Mouse (Mus musculus): Measurements from ENCODE around the gene Anxa7.

Gene Anxa7

DNA sequence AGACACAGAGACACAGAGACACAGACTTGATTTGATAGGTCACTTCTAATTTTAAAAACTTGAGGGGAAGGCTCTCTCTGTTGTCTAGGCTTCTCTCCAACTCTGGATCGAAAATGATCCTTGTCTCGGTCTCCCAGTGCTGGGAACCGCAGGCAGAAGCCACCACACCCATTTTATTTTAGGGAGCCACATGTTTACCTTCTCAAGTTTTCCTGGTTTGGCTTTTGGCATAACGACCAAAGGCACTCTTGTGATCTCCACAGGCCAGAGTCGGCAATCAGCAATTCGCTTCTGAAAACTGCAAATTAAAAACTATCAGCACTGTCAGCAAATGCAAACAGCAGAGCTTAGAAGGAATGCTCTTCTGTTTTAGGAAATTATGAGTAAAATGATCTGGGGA is 48.2 kb downstream of the Anxa7 start:
- DNase-seq = no peak

DNA sequence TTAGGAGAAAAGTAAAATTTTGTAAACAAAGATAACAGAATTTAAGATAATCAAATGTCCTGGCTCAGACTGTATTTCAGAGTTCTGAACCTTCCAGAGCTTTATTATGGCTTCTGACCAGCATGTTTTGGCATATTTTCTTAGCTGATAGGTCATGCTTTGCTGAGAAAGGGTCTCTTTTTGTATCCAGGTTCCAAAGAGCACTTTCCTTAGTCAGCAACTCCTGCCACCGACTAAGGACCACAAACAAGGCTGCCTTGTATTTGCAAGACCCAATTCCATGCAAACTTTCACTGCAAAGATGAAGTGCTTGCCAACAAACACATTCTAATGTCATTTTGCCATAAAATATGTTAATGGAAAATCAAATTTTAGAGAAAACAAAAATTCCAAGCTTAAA is 50.1 kb downstream of the Anxa7 start:
- DNase-seq = no peak

DNA sequence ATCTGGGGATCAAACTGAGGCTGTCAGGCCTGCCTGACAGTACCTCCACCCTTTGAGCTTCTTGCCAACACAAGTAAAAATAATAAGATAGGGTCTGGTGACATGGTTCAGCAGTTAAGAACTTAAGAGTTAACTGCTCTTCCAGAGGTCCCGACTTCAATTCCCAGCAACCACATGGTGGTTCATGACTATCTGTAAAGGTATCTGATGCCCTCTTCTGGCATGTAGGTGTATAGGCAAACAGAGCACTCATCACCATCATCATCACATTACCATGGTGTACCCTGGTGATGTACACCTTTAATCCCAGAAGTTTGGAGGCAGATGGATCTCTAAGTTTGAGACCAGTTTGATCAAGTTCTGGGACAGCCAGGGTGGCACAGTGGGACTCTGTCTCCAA is 51.3 kb downstream of the Anxa7 start:
- DNase-seq = no peak

DNA sequence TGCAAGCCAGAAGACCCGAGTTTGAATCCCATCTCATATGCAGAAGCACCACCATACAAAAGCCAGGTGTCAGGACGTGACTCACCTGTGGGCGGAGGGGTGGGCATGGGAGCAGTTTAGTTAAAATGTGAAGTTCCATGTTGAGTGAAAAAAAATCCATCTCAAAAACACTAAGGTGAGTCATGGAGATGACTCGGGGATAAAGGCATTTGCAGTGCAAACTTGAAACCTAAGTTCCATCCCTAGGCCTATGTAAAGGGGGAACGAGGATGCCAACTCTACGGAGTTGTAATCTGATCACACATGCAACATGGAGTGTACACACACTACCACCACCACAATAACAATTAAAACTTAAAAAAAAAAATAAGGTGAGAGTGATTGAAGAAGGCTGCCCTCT is 56.9 kb downstream of the Anxa7 start:
- DNase-seq = no peak

DNA sequence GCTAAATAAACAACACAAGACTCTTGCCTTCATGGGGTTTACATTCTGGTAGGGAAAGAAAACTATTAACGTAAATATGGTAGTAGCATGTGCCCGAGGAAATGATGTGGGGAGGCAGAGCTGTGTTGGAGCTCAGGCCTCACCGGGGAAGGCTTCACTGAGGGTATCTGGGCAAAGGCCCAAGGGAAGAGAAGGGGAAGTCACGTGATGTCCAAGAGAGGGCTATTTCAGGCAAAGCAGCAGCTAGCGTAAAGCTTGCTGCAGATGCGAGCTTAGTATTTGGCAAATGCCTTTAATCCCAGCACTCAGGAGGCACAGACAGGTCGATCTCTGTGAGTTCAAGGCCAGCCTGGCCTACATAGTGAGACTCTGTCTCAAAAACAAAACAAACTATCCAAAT is 57.7 kb downstream of the Anxa7 start:
- DNase-seq = no peak
